Mouse (Mus musculus): ENCODE measurements at regions not wholly inside any gene's neighbourhood (a gene's known extent, or its start where the extent isn't known, plus 50 kb on each side); places are given as distances from the start of the nearest gene placed in this dataset.

- TF ChIP-seq POLR2A (IDR thresholded peaks at IDR 0.05; ENCODE audit: low read depth, low read length) (no peak), CTCF (IDR thresholded peaks at IDR 0.05; ENCODE audit: extremely low read depth, insufficient read depth, insufficient read length, insufficient replicate concordance) (no peak)
Measured at GRCm38 (mm10) chr13:52172706-52173346, 326.3 kb downstream of the Gadd45g start.

Measured in spleen, adult 2 months (tissue).